Mouse (Mus musculus) adrenal gland, adult 18-20 months (tissue): ENCODE measurements around the gene Bard1. TPM values are rescaled to one million over a fixed set of nuclear protein-coding genes. Genes with fewer than 3 reads are reported as not detected.

ENCODE experiments used
- DNase-seq, 2 experiments: peaks; one replicate each; pipeline ENCODE4 v3.0.0; 2021 to 2022; ENCODE audit warnings: low spot score in 2 of 2
- long read RNA-seq, 2 experiments: library from polyadenylated mRNA; stranded (forward); transcript quantifications; one replicate each; pipeline ENCODE4 v2.0.0; 2021
- total RNA-seq, 2 experiments: library from RNA; stranded (reverse); gene quantifications; 1 replicate in 1 of 2; 2 replicates in 1 of 2; pipeline ENCODE4 v1.2.3; 2021

The Bard1 gene
- under 1 TPM; 0.45 to 0.56 TPM for total RNA-seq
- long read RNA-seq, experiment 1: 0 reads
- long read RNA-seq, experiment 2: 0 reads

DNA sequence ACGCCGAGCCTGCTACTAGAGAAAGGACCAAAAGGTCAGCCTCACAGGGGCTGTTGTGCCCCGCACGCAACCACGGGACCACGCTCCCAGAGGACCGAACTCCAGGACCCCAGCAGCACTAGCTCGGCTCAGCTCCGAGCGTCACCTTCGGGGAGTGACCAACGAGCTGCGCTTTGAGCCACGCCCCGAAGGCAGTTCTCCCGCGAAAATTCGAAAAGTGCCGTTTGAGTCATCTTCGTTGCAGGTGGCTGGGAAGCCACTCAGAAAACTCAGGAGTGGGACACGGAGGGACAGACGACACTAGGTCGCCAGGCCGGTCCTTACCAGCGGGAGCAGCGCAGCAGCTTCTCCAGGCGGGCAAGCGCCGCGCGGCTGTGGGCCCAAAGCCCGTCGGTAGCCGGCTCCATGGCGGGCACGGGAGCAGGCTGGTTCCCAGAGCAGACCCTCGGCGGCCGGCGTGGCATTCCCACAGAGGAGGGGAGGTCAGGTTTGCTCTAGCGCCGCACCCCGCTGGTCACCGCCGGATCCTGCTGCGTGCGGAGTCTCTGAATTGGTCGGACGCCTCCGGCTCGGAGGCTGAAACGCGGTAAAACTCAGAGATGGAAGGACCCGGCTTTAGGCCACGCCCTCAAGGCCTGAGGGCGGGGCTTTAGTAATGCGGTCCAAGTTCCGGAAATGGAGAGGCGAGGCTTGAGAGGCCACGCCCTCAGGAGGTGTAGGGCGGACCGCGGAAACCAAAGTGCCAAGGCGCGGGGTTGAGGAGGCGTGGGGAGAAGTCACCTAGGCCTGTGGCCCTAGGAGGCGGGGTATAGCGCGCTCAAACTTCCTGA is at the start of gene Bard1:
Gene Bard1, minus strand, starts transcription at position 803 of the 830 bp plus-strand sequence.
- DNase-seq: peak; percentile 88

DNA sequence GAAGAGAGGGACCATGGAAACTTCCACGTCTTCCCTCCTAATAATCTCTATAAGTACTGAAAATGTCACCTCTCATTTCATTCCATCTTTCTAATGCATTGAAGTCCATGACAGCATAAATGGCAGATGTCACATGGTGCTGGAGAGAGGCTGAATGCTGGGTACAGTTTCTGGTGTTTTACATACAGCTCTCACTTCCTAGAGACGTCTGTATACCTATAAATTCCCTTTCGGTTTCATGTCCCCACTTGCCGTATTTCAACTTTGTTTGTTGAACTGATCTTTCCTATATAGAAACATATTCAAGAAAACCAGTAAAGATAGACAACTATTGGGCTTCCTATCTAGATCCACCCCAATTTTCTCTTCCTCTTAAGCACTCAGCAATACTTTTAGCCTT is 24.2 kb upstream of the Bard1 start:
- no peak for DNase-seq

GRCm38 (mm10) chr1:71118511-71118910 is 15.6 kb upstream of the Bard1 start:
- DNase-seq: no peak

GRCm38 (mm10) chr1:71117253-71117652 is 14.3 kb upstream of the Bard1 start:
- DNase-seq: no peak

DNA sequence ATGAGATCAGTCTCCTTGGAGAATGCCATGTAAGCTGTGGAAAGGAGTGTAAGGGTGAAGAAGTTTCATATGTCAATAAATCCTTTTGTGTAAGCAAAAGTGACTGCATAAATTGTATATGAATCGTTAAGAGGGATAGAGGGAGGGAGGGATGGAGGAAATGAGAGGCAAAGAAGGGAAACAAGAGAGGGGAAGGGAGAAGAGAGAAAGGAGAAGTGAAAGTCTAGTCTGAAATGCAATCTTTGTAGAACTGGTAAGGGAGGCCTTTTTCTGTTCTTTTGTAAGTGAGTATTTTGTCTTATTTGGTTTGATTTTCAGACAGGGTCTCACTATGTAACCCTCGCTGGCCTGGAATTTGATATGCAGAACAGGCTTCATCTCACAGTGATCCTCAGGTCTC is 12.8 kb upstream of the Bard1 start:
- DNase-seq: no peak

GRCm38 (mm10) chr1:71109858-71110257 is 6.9 kb upstream of the Bard1 start:
- DNase-seq: no peak

GRCm38 (mm10) chr1:71106127-71106526 is 3.2 kb upstream of the Bard1 start:
- DNase-seq: no peak

- no peak for DNase-seq
These were observed 2.8 kb upstream of the Bard1 start for GRCm38 (mm10) chr1:71105724-71106123.

- no peak for DNase-seq
These were observed 373 bp upstream of the Bard1 start for GRCm38 (mm10) chr1:71103174-71103864.

DNA sequence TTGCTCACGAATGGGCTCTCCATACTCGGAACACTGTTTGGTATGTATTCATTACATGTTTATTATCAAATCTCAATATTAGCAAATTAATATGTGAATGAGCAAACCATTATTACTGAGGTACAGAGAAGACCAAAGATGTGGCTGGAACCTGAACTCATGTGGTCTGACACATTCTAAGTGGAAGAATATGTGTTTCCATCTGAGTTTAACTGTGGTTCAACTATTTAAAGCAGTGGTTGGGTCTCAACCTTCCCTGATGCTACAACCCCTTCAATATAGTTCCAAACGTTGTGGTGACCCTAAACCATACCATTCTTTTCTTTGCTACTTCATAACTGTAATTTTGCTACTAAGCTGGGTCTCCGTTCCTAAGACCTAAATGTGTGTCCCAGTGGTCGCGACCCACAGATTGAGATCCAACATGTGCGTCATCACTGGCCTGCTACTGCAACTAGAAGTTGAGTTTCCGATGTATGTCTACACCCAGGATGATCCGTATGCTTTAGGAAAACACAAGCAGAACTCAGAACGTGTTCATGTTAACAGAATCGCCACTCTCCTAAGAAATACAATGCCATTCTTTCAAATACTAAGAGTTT is 1.5 kb downstream of the Bard1 start:
- DNase-seq: no peak

DNA sequence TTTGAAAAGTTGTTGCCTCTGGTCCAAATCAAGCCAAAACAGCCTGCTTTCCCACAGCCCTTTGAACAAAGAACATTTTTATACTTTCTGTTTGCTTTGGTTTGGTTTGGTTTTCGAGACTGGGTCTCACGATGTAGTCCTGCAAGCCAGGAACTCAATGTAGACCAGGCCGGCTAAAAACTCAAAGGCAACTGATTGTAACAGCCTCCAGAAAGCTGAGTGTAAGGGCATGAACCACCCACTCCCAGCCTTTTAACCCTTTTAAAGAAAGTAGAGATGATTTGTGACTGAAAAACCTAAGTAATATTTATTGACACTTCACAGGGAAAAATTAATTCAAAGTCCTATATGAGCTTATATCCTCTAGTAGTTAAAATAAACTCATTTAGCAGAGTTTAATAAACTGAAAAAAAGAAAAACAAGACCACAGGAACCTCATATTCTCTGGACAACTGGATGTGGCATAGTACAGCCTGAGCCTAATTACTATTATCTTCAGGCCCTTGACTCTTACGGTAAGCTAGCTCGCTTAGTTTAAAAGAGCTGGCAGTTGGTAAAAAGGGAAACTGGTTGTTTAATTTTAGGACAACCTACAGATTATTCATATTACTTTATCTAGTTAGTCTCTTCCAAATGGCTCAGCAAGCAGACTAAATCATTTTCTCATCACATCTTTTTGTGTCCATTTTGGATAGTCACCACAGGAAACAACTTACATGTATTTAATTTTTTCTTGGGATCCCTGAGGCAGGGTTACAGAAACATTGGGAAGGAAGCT is 2.2 kb downstream of the Bard1 start:
- DNase-seq: no peak

GRCm38 (mm10) chr1:71099945-71100515 is 2.9 kb downstream of the Bard1 start:
- DNase-seq: no peak

DNA sequence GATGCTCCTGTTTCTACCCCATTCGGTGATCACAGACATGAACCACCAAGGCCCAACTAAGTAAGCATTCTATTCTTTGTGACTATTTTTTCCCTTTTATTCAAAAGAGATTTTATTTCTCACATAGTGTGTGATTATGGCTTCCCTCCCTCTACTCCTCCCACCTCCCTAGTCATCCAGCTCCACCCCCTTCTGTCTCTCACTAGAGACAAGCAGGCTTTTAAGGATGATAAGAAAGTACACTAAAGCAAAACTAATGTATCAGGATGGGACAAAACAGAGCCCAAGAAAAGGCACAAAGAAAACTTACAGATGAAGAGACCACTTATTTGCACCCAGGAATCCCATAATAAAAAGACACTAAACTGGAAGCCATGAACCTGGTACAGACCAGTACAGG is 6.9 kb downstream of the Bard1 start:
- no peak for DNase-seq

DNA sequence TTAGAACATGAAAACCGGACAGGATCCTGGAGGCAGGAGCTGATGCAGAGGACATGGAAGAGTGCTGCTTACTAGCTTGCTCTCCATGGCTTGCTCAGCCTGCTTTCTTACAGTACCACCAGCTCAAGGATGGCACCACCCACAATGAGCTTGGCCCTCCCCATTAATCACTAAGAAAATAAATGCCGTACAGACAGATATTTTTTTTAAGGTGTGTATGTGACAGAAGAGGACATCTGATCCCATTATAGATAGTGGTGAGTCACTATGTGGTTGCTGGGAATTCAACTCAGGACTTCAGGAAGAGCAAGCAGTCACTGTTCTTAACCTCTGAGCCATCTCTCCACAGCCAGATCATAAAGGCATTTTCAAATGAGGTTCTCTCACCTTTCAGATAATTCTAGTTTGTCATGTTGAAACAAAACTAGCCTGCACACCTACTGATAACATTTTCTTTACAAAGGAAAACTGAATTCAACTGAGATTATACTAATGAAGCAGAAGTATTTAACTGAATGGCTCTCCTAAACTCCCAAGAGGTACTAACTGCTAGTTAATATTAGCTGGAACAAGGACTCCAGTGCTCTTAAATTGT is 7.6 kb downstream of the Bard1 start:
- DNase-seq: no peak

GRCm38 (mm10) chr1:71075651-71076050 is 27.3 kb downstream of the Bard1 start:
- no peak for DNase-seq

GRCm38 (mm10) chr1:71070771-71071170 is 32.2 kb downstream of the Bard1 start:
- DNase-seq: no peak

DNA sequence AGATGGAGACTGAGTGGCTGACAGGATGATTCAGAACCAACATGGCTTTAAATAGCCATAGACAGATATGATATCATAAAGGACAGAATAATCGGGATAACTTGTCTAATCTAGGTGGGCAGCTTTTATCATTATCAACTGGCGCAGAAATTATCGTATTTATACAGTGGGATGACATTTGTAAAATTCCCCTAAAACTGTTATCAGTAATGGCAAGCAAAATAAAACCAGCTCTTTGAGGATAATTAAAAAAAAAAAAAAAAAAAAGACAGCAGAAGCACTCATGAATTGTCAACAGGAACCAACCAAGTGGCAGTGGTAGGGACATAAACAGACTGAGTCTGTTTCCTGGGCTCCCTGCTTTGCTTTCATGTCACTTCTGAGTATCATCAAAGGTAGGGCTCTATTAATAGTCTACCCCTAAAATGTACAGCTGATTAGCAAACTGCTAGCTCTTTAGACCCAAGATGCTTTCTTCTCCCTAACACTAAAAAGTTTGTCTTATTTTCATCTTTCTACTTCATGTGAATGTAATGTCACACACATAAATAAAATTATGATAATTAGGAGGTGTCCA is 34.1 kb downstream of the Bard1 start:
- no peak for DNase-seq

DNA sequence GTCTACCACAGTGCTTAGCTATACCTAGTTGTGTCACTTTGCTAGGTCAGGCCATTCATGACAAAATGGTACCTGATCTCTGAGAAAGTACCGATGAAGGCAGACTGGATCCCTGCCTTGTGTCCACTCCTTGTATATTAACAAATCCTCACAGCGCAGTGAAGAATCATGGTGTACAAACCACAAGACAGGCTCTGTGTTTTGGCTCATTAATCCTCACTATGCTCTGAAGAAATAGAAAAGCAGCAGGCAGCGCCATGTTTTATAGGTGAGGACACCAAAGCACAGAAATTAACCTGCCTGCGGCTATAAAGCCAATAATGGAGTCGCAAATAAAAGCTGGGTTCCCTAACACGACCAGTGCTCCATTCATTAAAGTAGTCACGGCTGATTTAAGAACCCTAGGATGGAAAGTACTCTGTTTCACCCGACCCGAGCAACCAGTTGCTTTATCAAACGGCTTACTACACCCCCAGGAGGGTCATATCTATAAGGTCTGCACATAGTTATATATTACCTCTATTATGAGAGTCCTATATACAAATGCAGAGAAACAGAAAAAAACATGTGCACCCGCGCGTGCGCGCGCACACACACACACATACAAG is 39.0 kb downstream of the Bard1 start:
- DNase-seq: no peak

- peak in 1 of 2 experiments; percentile 2 for DNase-seq
These were observed 46.8 kb downstream of the Bard1 start for GRCm38 (mm10) chr1:71056143-71056542.

DNA sequence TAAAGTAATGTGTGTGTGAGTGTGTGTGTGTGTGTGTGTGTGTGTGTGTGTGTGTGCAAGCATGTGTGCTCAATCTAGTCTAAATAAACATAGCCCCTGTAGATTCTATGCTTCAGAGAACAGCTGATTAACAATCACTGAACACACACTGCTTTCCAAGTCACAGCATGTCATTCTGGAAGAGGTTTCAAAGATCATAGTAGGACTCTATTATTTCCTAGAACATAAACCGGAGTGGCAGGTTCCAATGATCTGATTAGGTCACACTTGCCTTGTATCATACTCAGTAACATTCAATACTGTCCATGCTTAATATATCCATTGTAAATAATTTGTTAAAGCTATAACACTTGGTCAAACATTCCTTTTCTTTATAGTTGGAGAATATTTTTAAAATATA is 47.5 kb downstream of the Bard1 start:
- no peak for DNase-seq
